Mouse (Mus musculus) ovary, postnatal 36 days (tissue): ENCODE measurements around the gene Epm2aip1.

Experiments
- DNase-seq: peaks from one replicate; pipeline ENCODE4 v3.0.0; 2022; ENCODE audit warnings: low spot score, mixed read lengths

Epm2aip1 gene

GRCm38 (mm10) chr9:111271434-111272160, at the start of gene Epm2aip1, which contains the start of gene Mlh1:
Gene Epm2aip1, plus strand, starts transcription at chr9:111271929.
Gene Mlh1, minus strand, starts transcription at chr9:111271791.
- DNase-seq = peak; percentile 98

- no peak for DNase-seq
These were observed 48.3 kb upstream of the Epm2aip1 start for GRCm38 (mm10) chr9:111223406-111223805.

GRCm38 (mm10) chr9:111228446-111228845, 43.3 kb upstream of the Epm2aip1 start:
- DNase-seq = no peak

DNA sequence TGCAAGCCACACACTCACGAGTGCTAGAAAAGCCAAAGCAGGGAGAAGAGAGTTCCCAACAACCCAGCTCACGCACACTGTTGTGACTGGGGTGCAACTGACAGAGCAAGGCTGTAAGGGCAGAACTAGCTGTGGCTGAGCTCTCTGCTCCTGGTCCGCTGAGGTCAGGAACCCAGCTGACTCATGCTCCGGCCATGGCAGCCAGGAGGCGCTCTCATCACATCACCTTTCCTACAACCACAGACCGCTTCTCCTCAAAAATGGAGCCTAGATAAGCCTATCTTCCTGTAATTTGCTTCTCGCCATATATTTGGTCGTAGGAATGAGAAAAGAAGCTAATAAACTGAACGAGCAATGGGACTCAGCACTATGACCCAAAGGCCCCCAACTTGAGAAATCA, 37.0 kb upstream of the Epm2aip1 start:
- DNase-seq = no peak

DNA sequence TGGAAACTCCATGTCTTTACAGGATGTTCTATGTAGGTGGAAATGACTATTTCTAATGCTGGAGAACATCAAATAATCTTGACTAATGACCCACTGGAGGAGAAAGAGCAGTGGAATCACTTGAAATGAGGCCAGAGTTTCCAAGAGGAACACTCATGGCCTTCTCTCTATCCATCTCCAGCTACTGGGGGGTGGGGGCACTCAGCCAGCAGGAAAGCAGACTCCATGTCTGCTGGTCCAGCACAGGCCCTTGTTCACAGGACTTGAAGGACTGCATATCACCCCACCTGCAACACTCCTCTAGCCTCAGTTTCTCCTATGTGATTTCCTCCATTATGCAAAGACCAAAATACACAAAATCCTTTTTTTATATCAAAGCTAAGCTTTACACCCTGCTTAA, 34.0 kb upstream of the Epm2aip1 start:
- no peak for DNase-seq

- no peak for DNase-seq
These were observed 31.9 kb upstream of the Epm2aip1 start for GRCm38 (mm10) chr9:111239821-111240220.

- DNase-seq = no peak
These were observed 28.3 kb upstream of the Epm2aip1 start for GRCm38 (mm10) chr9:111243384-111243783.

- DNase-seq = no peak
These were observed 26.2 kb upstream of the Epm2aip1 start for GRCm38 (mm10) chr9:111245546-111245945.

GRCm38 (mm10) chr9:111247682-111248246, 24.0 kb upstream of the Epm2aip1 start:
- no peak for DNase-seq

DNA sequence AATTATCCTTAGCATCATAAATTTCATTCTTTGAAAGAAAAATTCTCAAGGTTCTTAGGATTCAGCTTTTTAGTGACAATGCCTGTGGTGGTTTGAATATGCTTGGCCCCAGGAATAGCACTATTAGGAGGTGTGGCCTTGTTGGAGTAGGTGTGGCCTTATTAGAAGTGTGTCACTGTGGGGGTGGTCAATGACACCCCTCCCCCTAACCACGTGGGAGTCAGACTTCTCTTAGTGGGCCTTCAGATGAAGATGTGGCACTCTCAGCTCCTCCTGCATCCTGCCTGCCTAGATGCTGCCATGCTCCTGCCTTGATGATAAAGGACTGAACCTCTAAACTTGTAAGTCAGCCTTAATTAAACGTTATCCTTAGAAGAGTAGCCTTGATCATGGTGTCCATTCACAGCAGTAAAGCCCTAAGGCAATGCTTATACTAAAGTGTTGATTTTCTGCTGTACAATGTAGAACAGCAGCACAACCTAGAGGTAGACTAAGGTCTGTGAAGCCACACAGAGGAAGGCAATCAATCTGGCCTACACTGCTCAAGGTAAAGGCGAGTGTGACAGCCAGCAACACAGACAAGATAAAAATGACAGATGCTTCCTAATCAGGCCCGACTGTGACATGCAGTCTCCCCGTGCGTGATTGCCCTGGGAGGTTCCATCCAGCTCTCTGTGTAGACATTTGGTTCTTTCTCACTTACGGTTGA, 19.4 kb upstream of the Epm2aip1 start:
- no peak for DNase-seq

DNA sequence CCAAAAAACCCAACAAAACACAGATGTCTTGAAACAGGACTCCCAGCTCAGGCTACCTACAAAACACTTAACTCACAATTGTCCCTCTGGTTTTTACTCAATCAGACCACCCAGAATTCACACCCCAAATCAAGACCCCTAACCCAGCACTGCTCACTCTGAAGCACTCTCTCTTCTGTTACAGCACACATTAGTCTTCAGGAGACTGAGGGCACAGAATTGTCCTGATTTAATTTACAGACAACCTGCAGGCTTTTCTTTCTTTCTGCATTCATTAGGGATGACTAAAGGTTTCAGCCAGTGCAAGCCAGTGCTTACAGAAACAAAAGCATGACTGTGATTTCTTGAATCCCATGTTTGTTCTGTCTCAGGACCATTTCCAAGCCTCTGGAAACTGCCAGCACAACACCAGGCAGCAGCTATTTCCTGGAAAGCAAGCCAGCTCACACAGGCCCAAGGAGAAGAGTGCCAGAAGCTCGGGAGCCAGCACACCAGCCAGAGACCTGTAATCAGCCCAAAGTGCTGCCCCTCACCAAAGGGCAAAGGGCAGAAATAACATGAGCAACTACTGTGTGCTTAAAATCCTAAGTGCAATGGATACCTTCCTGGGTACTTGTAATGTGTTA, 11.3 kb upstream of the Epm2aip1 start:
- DNase-seq = peak; percentile 15

- DNase-seq = no peak
These were observed 10.4 kb upstream of the Epm2aip1 start for GRCm38 (mm10) chr9:111261356-111261755.

- no peak for DNase-seq
These were observed 3.7 kb upstream of the Epm2aip1 start for GRCm38 (mm10) chr9:111267998-111268397.

- no peak for DNase-seq
These were observed 1.1 kb upstream of the Epm2aip1 start for GRCm38 (mm10) chr9:111270606-111271005.

DNA sequence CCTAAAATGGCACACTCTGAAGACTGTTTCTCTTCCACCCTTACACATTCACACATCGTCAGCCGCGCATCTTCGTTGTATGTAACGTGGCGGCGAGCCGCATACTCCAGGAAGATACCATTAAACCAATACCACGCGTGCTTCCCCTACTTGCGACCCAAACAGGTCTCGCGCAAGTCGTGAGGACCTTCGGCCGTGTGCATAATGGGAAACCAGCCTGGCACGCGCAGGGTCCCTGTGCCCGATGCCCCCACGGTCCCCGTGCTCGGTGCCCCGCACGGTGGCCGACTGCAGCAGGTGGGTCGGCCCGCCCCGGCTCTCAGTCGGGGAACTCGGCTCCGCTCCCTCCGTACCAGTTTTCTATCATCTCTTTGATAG, 684 bp upstream of the Epm2aip1 start:
- no peak for DNase-seq

GRCm38 (mm10) chr9:111272356-111272755, 627 bp downstream of the Epm2aip1 start:
- DNase-seq = no peak

- no peak for DNase-seq
These were observed 1.5 kb downstream of the Epm2aip1 start for GRCm38 (mm10) chr9:111272996-111273785.

DNA sequence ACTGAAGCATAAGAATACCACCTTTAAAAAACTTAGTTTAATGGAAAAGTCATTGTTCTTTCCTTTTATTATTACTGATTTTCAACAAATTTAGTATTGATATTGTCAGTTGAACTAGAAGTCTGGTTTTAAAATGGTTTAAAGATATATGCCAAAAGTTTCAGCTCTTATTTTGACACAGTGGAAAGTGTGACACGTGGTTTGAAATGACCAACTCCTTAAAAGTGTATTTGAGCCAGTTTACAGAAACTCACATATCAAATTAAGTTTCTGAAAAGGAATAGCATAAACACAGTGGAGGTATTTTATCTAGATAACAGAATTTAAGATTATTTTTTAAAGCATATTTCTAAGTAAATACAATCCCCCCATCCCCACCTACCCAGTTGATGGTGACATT, 2.2 kb downstream of the Epm2aip1 start:
- no peak for DNase-seq

DNA sequence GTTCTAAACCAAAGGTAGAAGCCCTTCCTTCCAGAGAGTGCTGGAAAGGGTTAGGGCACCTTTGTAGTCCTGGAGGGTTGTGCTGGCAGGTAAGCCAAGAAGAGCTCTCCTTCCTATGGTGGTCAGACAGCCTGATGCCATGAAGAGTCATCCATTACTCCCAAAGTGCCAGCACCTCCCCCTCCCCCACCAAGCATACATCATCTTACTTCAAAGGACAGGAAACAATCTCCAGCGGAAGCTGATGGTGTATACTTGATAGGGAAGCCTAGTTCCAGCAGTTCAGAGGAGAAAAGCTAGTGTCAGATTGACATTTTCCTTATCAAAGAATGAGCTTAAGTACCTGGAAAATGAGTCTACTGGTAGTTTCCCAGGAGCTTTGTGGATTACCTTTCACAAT, 3.4 kb downstream of the Epm2aip1 start:
- no peak for DNase-seq

- DNase-seq = no peak
These were observed 13.3 kb downstream of the Epm2aip1 start for GRCm38 (mm10) chr9:111285061-111285460.

DNA sequence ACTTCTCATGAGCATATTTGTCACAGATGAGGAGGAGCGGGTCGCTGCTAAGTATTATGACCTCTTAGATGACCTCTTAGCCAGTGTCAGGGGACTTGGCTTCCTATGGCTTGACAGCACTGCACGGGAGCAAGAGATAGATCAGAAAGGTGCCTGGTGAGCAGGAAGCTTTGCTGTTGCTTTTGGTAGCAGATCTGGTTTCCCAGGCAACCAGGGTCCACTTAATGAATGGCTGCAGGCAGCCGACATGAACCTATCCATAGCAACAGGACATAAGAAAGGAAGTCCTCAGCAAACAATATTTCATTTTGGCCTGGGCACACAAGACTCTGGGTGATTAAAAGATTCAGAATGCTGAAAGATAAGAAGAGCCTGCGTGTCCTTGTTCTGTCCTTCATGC, 13.9 kb downstream of the Epm2aip1 start:
- no peak for DNase-seq

GRCm38 (mm10) chr9:111286468-111286867, 14.7 kb downstream of the Epm2aip1 start:
- no peak for DNase-seq
